Mouse (Mus musculus): ENCODE data around the gene Pla2g6.

DNA sequence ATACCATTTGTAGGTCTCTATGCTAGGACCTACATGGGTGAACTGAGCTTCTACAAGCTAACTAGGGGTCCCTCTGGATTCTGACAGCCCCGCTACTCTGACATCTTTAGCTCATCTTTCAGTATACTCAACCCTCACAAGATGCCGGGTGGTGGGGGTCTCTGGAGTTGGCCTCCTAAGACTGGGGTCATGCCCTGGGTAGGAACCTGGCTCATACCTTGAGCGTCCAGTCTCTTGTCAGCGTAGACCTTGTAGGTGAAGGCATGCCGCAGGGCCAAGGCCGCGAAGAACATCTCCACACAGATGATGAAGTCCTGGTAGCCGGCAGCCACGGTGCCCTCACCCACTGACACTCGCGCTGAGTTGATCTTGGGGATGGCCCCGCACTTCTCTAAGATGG, 36.9 kb upstream of the Pla2g6 start:
- TF ChIP-seq POLR2A (IDR thresholded peaks at IDR 0.05; ENCODE audit: low read depth, low read length) (no peak), CTCF (conservative IDR thresholded peaks at IDR 0.05; ENCODE audit: insufficient read depth, insufficient read length, low read depth, low read length) (no peak)
